Mouse (Mus musculus) megakaryocyte progenitor cell, adult 5-6 weeks (primary cell): ENCODE results near the gene Nap1l1. TPM values are rescaled to one million over a fixed set of nuclear protein-coding genes. Genes with fewer than 3 reads are reported as not detected.
"Not testable (repeated sequence)": the region's sequence is repeated elsewhere in the genome, so short reads cannot be mapped to it uniquely, and the experiment has no call there.

ENCODE experiments used
- ATAC-seq: replicated peaks from 2 replicates; pipeline ENCODE4 v1.8.0; 2016; ENCODE audit warnings: mild to moderate bottlenecking, moderate TSS enrichment, inconsistent platforms; ENCODE audit not compliant: poor library complexity
- total RNA-seq, 2 experiments: library from RNA; stranded (forward) in 1 of 2; stranded (reverse) in 1 of 2; fragments of 157-497, 149-512 nt in 1 of 2; fragments of 200-1000 nt in 1 of 2; gene quantifications; 2 replicates each; pipeline versions ENCODE4 v1.2.3 to v1.2.4; 2015 to 2017

The Nap1l1 gene
- total RNA-seq, 2 experiments from 2014 or later, result 565 to 651 TPM

GRCm38 (mm10) chr10:111476989-111477510 is 4.0 kb downstream of the Nap1l1 start:
- no peak for ATAC-seq

GRCm38 (mm10) chr10:111479599-111479998 is 6.6 kb downstream of the Nap1l1 start:
- no peak for ATAC-seq

- ATAC-seq, result no peak
These were observed 9.6 kb downstream of the Nap1l1 start for GRCm38 (mm10) chr10:111482654-111483053.

GRCm38 (mm10) chr10:111484079-111484478 is 11.1 kb downstream of the Nap1l1 start:
- ATAC-seq, result no peak

- ATAC-seq, result peak; percentile 38; the same call in 1 of the 2 replicates
These were observed 15.8 kb downstream of the Nap1l1 start for GRCm38 (mm10) chr10:111488793-111489192.

GRCm38 (mm10) chr10:111490079-111490478 is 17.1 kb downstream of the Nap1l1 start:
- not testable (repeated sequence) for ATAC-seq

- ATAC-seq, result no peak
These were observed 22.9 kb downstream of the Nap1l1 start for GRCm38 (mm10) chr10:111495888-111496287.

- ATAC-seq, result no peak
These were observed 26.9 kb downstream of the Nap1l1 start for GRCm38 (mm10) chr10:111499892-111500291.

GRCm38 (mm10) chr10:111503071-111503470 is 30.0 kb downstream of the Nap1l1 start:
- peak; percentile 52 for ATAC-seq

GRCm38 (mm10) chr10:111503716-111504115 is 30.7 kb downstream of the Nap1l1 start:
- ATAC-seq, result no peak

GRCm38 (mm10) chr10:111504606-111505005 is 31.6 kb downstream of the Nap1l1 start:
- ATAC-seq, result no peak

GRCm38 (mm10) chr10:111505406-111505805 is 32.4 kb downstream of the Nap1l1 start:
- ATAC-seq, result no peak

- peak; percentile 67 for ATAC-seq
These were observed 33.3 kb downstream of the Nap1l1 start, which contains the start of gene Phlda1 for GRCm38 (mm10) chr10:111506101-111506925. TSS of gene Phlda1 (plus strand) at chr10:111506286.

- ATAC-seq, result 0 out of 2 replicates have a peak, but pooled peaks have one; percentile 0
These were observed 34.0 kb downstream of the Nap1l1 start for GRCm38 (mm10) chr10:111506926-111507459.

- ATAC-seq, result peak; percentile 26
These were observed 34.6 kb downstream of the Nap1l1 start for GRCm38 (mm10) chr10:111507460-111508211.

- no peak for ATAC-seq
These were observed 35.5 kb downstream of the Nap1l1 start for GRCm38 (mm10) chr10:111508324-111509080.

GRCm38 (mm10) chr10:111509103-111509784 is 36.2 kb downstream of the Nap1l1 start:
- no peak for ATAC-seq

GRCm38 (mm10) chr10:111509981-111510380 is 37.0 kb downstream of the Nap1l1 start:
- no peak for ATAC-seq

- ATAC-seq, result no peak
These were observed 37.8 kb downstream of the Nap1l1 start for GRCm38 (mm10) chr10:111510798-111511197.

GRCm38 (mm10) chr10:111512036-111512568 is 39.1 kb downstream of the Nap1l1 start:
- no peak for ATAC-seq
